Mouse (Mus musculus) hindbrain, embryonic 13.5 days (tissue): ENCODE data around the gene Tex44. TPM values are rescaled to one million over a fixed set of nuclear protein-coding genes. Genes with fewer than 3 reads are reported as not detected.

Experiments used
- ATAC-seq: fragments of 200-750 bp; cut with Nextera tagmentation; 2 replicates; pipeline ENCODE4 v1.8.0; 2017; ENCODE audit warnings: moderate TSS enrichment; ENCODE audit not compliant: low FRiP score
- H3K27ac ChIP-seq: fragments of 300-500 bp; sonication (generic); 2 replicates; pipeline ENCODE4 v1.5.1; 2015; ENCODE audit warnings: inconsistent platforms, mild to moderate bottlenecking, moderate library complexity
- H3K27me3 ChIP-seq: fragments of 300-500 bp; sonication (generic); 2 replicates; pipeline ENCODE4 v1.6.1; 2015; ENCODE audit warnings: mild to moderate bottlenecking, inconsistent platforms
- H3K36me3 ChIP-seq: fragments of 300-500 bp; sonication (generic); 2 replicates; pipeline ENCODE4 v1.6.1; 2015; ENCODE audit warnings: mild to moderate bottlenecking, inconsistent platforms
- H3K4me1 ChIP-seq: fragments of 300-500 bp; sonication (generic); replicated peaks from 2 replicates; pipeline ENCODE4 v1.6.1; 2015; ENCODE audit warnings: inconsistent platforms
- H3K4me2 ChIP-seq: fragments of 300-500 bp; sonication (generic); 2 replicates; pipeline ENCODE4 v1.6.1; 2015; ENCODE audit warnings: inconsistent platforms, mild to moderate bottlenecking, moderate library complexity
- H3K4me3 ChIP-seq: fragments of 300-500 bp; sonication (generic); 2 replicates; pipeline ENCODE4 v1.5.1; 2015; ENCODE audit warnings: mild to moderate bottlenecking, inconsistent platforms
- H3K9ac ChIP-seq: fragments of 300-500 bp; sonication (generic); 2 replicates; pipeline ENCODE4 v1.6.1; 2015; ENCODE audit warnings: mild to moderate bottlenecking, inconsistent platforms
- H3K9me3 ChIP-seq: fragments of 300-500 bp; sonication (generic); 2 replicates; pipeline ENCODE4 v1.6.1; 2016; ENCODE audit warnings: inconsistent platforms
- whole genome bisulfite sequencing: fragments of 180-500 bp; shearing (Covaris S2); methylation state at CpG from one replicate; pipeline ENCODE4 v1.1.7; 2015; 5-methylcytosine and 5-hydroxymethylcytosine counted together
- polyA plus RNA-seq: library from polyadenylated mRNA; unstranded; fragments of >200 nt; fragmentation: Nextera tagmentation; extraction: Ambion mirVana; gene quantifications from 2 replicates; pipeline ENCODE4 v1.2.1, GENCODE M21; 2015

Tex44 gene
- polyA plus RNA-seq, 1 experiment from 2014 or later, result not detected

GRCm38 (mm10) chr1:86440171-86440886 is 14.2 kb downstream of the Tex44 start:
- Histone ChIP-seq H3K9ac (peak overlapping the region; percentile 84), H3K36me3 (no peaks in the 10 kb centered on the region), H3K27me3 (no peaks in the 10 kb centered on the region), H3K4me2 (peak overlapping the region; percentile 72), H3K4me3 (peak overlapping the region; percentile 47), H3K27ac (peak overlapping the region; percentile 99), H3K9me3 (no peaks in the 10 kb centered on the region), H3K4me1 (peaks cover 79% of the 10 kb centered on the region)
- ATAC-seq, result peak; percentile 68
- WGBS, result 2% methylated on average over 18 of the region's 18 CpGs

GRCm38 (mm10) chr1:86440887-86441723 is 15.0 kb downstream of the Tex44 start:
- H3K4me2 ChIP-seq, result peak overlapping the region; percentile 72
- H3K9ac ChIP-seq, result peak overlapping the region; percentile 84
- H3K27me3 ChIP-seq, result no peaks in the 10 kb centered on the region
- WGBS, result 0% methylated on average over 23 of the region's 29 CpGs
- H3K4me3 ChIP-seq, result peak overlapping the region; percentile 47
- no peaks in the 10 kb centered on the region for H3K9me3 ChIP-seq
- peak; percentile 6; the same call in 1 of the 2 replicates for ATAC-seq
- no peaks in the 10 kb centered on the region for H3K36me3 ChIP-seq
- peaks cover 72% of the 10 kb centered on the region for H3K4me1 ChIP-seq
- peak overlapping the region; percentile 99 for H3K27ac ChIP-seq

- Histone ChIP-seq H3K4me2 (peak overlapping the region; percentile 72), H3K27me3 (no peaks in the 10 kb centered on the region), H3K9ac (peak overlapping the region; percentile 84), H3K4me3 (peak overlapping the region; percentile 47), H3K9me3 (no peaks in the 10 kb centered on the region), H3K36me3 (no peaks in the 10 kb centered on the region), H3K4me1 (peaks cover 66% of the 10 kb centered on the region), H3K27ac (peak overlapping the region; percentile 99)
- ATAC-seq, result peak; percentile 33; the same call in 1 of the 2 replicates
- WGBS, result 0% methylated on average over 5 of the region's 5 CpGs
Measured at GRCm38 (mm10) chr1:86441724-86441979, 15.5 kb downstream of the Tex44 start.

GRCm38 (mm10) chr1:86441980-86442831 is 16.1 kb downstream of the Tex44 start:
- H3K4me3 ChIP-seq, result peak overlapping the region; percentile 47
- no peaks in the 10 kb centered on the region for H3K9me3 ChIP-seq
- H3K9ac ChIP-seq, result peak overlapping the region; percentile 84
- peak overlapping the region; percentile 72 for H3K4me2 ChIP-seq
- ATAC-seq, result peak; percentile 75
- no peaks in the 10 kb centered on the region for H3K36me3 ChIP-seq
- WGBS, result under 1% methylated on average over 78 of the region's 81 CpGs
- H3K27ac ChIP-seq, result peak overlapping the region; percentile 99
- H3K4me1 ChIP-seq, result peaks cover 65% of the 10 kb centered on the region
- H3K27me3 ChIP-seq, result no peaks in the 10 kb centered on the region

- peak overlapping the region; percentile 84 for H3K9ac ChIP-seq
- no peaks in the 10 kb centered on the region for H3K36me3 ChIP-seq
- no peaks in the 10 kb centered on the region for H3K9me3 ChIP-seq
- peaks cover 67% of the 10 kb centered on the region for H3K4me1 ChIP-seq
- H3K4me3 ChIP-seq, result peak overlapping the region; percentile 47
- WGBS, result 2% methylated on average over 24 of the region's 24 CpGs
- H3K27ac ChIP-seq, result peak overlapping the region; percentile 99
- no peaks in the 10 kb centered on the region for H3K27me3 ChIP-seq
- 0 out of 2 replicates have a peak, but pooled peaks have one; percentile 1 for ATAC-seq
- H3K4me2 ChIP-seq, result peak overlapping the region; percentile 72
Measured at GRCm38 (mm10) chr1:86442832-86443231, 16.7 kb downstream of the Tex44 start.

- no peaks in the 10 kb centered on the region for H3K36me3 ChIP-seq
- no peaks in the 10 kb centered on the region for H3K27me3 ChIP-seq
- peak overlapping the region; percentile 47 for H3K4me3 ChIP-seq
- peaks cover 66% of the 10 kb centered on the region for H3K4me1 ChIP-seq
- no peaks in the 10 kb centered on the region for H3K9me3 ChIP-seq
- H3K4me2 ChIP-seq, result peak overlapping the region; percentile 72
- ATAC-seq, result no peak
- WGBS, result 55% methylated on average over 8 of the region's 8 CpGs
- H3K9ac ChIP-seq, result peak overlapping the region; percentile 84
- H3K27ac ChIP-seq, result peak overlapping the region; percentile 99
Measured at GRCm38 (mm10) chr1:86443386-86444172, 17.4 kb downstream of the Tex44 start.

- Histone ChIP-seq H3K4me2 (no peak overlapping the region), H3K4me3 (no peak overlapping the region), H3K27me3 (no peaks in the 10 kb centered on the region), H3K9me3 (no peaks in the 10 kb centered on the region), H3K4me1 (peaks cover 27% of the 10 kb centered on the region), H3K9ac (no peak overlapping the region), H3K36me3 (no peaks in the 10 kb centered on the region), H3K27ac (peak overlapping the region; percentile 52)
- no peak for ATAC-seq
- 42% methylated on average over 13 of the region's 13 CpGs for WGBS
Measured at GRCm38 (mm10) chr1:86447596-86448171, 21.6 kb downstream of the Tex44 start.

- H3K27me3 ChIP-seq, result no peaks in the 10 kb centered on the region
- no peak overlapping the region for H3K4me2 ChIP-seq
- H3K9me3 ChIP-seq, result no peaks in the 10 kb centered on the region
- 40% methylated on average over 4 of the region's 4 CpGs for WGBS
- H3K9ac ChIP-seq, result no peak overlapping the region
- peaks cover 21% of the 10 kb centered on the region for H3K4me1 ChIP-seq
- ATAC-seq, result no peak
- no peak overlapping the region for H3K4me3 ChIP-seq
- peak overlapping the region; percentile 52 for H3K27ac ChIP-seq
- H3K36me3 ChIP-seq, result no peaks in the 10 kb centered on the region
Measured at GRCm38 (mm10) chr1:86448272-86448671, 22.1 kb downstream of the Tex44 start.

- no peak overlapping the region for H3K27ac ChIP-seq
- ATAC-seq, result no peak
- H3K9me3 ChIP-seq, result no peaks in the 10 kb centered on the region
- no peak overlapping the region for H3K4me3 ChIP-seq
- H3K4me1 ChIP-seq, result peaks cover 11% of the 10 kb centered on the region
- 43% methylated on average over 6 of the region's 6 CpGs for WGBS
- H3K4me2 ChIP-seq, result no peak overlapping the region
- no peak overlapping the region for H3K9ac ChIP-seq
- no peaks in the 10 kb centered on the region for H3K36me3 ChIP-seq
- H3K27me3 ChIP-seq, result no peaks in the 10 kb centered on the region
Measured at GRCm38 (mm10) chr1:86449966-86450365, 23.8 kb downstream of the Tex44 start.

GRCm38 (mm10) chr1:86452713-86453112 is 26.6 kb downstream of the Tex44 start:
- WGBS, result 76% methylated on average over 5 of the region's 5 CpGs
- H3K4me3 ChIP-seq, result no peak overlapping the region
- no peaks in the 10 kb centered on the region for H3K27me3 ChIP-seq
- no peak overlapping the region for H3K27ac ChIP-seq
- H3K4me2 ChIP-seq, result no peak overlapping the region
- peaks cover 7% of the 10 kb centered on the region for H3K4me1 ChIP-seq
- H3K36me3 ChIP-seq, result no peaks in the 10 kb centered on the region
- H3K9ac ChIP-seq, result no peak overlapping the region
- H3K9me3 ChIP-seq, result no peaks in the 10 kb centered on the region
- no peak for ATAC-seq

- no peaks in the 10 kb centered on the region for H3K4me1 ChIP-seq
- no peak overlapping the region for H3K4me3 ChIP-seq
- 71% methylated on average over 13 of the region's 13 CpGs for WGBS
- peaks cover 5% of the 10 kb centered on the region; the same call in 1 of the 2 replicates for H3K9me3 ChIP-seq
- no peaks in the 10 kb centered on the region for H3K36me3 ChIP-seq
- H3K27me3 ChIP-seq, result no peaks in the 10 kb centered on the region
- no peak overlapping the region for H3K4me2 ChIP-seq
- ATAC-seq, result no peak
- no peak overlapping the region for H3K27ac ChIP-seq
- H3K9ac ChIP-seq, result no peak overlapping the region
Measured at GRCm38 (mm10) chr1:86456892-86457581, 30.9 kb downstream of the Tex44 start.
